Mouse (Mus musculus) megakaryocyte, embryonic 14.5 days (primary cell): Measurements from ENCODE around the gene Zfp358. TPM values are rescaled to one million over a fixed set of nuclear protein-coding genes. Genes with fewer than 3 reads are reported as not detected.
A peak's percentile ranks its signal among the peaks of the same experiment; 100 is the strongest.

Experiments
- H3K27me3 ChIP-seq: replicated peaks from 2 replicates; pipeline ENCODE3; 2012; ENCODE audit warnings: inconsistent platforms
- H3K36me3 ChIP-seq: replicated peaks from 2 replicates; pipeline ENCODE3; 2012; ENCODE audit warnings: low read length, inconsistent platforms, mixed read lengths
- H3K4me1 ChIP-seq: 2 replicates; pipeline ENCODE4 v1.6.1; 2012; ENCODE audit warnings: inconsistent platforms
- H3K4me3 ChIP-seq: replicated peaks from 2 replicates; pipeline ENCODE3; 2012; ENCODE audit warnings: moderate library complexity, mild to moderate bottlenecking, inconsistent platforms
- H3K9me3 ChIP-seq: 2 replicates; pipeline ENCODE4 v1.6.1; 2012; ENCODE audit warnings: inconsistent platforms
- FLI1 ChIP-seq: IDR thresholded peaks from 2 replicates; pipeline ENCODE4 v1.6.1; 2012; ENCODE audit warnings: low read length, inconsistent platforms, mixed read lengths
- GATA1 ChIP-seq: IDR thresholded peaks from 3 replicates; pipeline ENCODE4 v1.6.1; 2012; ENCODE audit warnings: mixed read lengths, low read length, inconsistent platforms, borderline replicate concordance
- polyA plus RNA-seq: library from polyadenylated mRNA; stranded (reverse); fragments of >175 nt; gene quantifications from 2 replicates; pipeline ENCODE4 v1.2.3, GENCODE M21; 2012; ENCODE audit warnings: low replicate concordance; ENCODE audit not compliant: insufficient read depth

Gene Zfp358
- 19.3 and 36.7 TPM in 2 replicates for polyA plus RNA-seq

DNA sequence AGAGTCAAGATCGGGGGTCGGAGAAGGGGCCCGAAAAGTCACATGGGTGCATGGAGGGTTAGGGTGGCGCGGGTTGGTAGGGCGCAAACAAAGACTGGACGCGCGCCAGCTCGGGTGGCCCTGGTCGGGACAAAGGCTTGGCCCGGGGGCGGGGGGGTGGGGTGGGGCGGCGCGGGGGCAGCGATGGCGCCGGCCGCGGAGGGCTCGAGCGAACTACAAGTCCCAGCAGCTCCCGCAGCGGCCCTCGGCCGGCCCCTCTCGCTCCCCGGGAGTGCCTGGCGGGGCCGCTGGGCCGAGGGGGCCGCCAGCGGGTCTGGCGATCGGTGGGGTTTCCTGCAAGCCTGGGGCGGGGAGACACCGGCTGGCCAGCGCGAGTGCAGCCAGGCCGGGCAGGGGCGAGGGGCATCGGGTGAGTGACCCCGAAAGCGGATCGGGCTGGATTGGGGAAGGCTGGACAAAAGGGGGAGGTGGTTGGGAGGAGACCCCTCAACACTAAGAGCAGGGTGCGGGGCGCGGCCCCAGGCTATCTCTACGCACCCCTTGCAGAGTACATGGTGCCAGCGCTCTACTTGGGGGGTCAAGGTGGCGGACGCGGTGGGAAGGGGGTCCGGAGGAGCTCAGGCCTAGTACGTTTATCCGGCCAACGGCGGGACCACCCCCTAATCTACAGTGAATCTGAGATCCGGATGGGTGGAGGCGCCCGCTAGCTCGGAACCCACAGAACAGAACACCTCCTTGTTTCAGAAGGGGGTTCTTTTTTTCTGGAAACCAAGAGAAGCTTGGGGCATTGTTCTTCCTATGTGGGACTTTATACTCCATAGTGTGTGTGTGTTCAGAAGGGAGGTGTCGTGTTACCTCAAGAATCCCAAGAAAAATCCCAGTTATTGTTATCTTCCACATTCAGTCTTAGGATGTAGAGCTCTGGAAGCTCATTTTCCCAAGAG, at the start of gene Zfp358:
Gene Zfp358 (plus strand): TSS at position 238 of the 944 bp plus-strand sequence.
- Histone ChIP-seq H3K9me3 (peaks cover 7% of the 10 kb centered on the region), H3K36me3 (peaks cover 29% of the 10 kb centered on the region), H3K4me1 (peaks cover 26% of the 10 kb centered on the region), H3K27me3 (no peaks in the 10 kb centered on the region), H3K4me3 (peak within 1 kb of the TSS; percentile 98)
- TF ChIP-seq GATA1 (no peak), FLI1 (no peak)

GRCm38 (mm10) chr8:3449226-3449625, 43.7 kb upstream of the Zfp358 start:
- Histone ChIP-seq H3K36me3 (peaks cover 96% of the 10 kb centered on the region), H3K27me3 (no peaks in the 10 kb centered on the region), H3K9me3 (no peaks in the 10 kb centered on the region), H3K4me3 (no peak overlapping the region), H3K4me1 (peaks cover 3% of the 10 kb centered on the region; the same call in 1 of the 2 replicates)
- TF ChIP-seq GATA1 (no peak), FLI1 (no peak)

DNA sequence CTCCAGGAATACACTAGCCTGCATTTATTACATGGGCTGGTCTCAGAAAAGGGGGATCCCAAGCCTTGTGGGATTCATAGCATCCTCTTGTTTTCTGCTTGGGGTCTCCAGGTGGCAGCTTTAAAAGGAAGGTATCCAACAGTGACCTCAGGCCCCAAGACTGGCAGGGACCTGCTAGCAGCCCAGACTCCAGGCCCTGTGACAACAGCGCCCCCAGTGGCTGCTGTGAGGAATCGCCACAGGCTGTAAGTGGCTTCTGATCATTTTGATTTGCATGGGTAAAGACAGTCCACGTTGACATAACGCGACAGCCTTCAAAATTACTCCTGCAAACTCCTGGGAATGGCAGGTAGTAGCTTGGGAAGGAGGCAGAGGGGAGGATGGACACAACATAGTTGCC, 42.3 kb upstream of the Zfp358 start:
- Histone ChIP-seq H3K4me1 (peaks cover 3% of the 10 kb centered on the region; the same call in 1 of the 2 replicates), H3K4me3 (no peak overlapping the region), H3K36me3 (peaks cover 99% of the 10 kb centered on the region), H3K9me3 (no peaks in the 10 kb centered on the region), H3K27me3 (no peaks in the 10 kb centered on the region)
- no peak for TF ChIP-seq GATA1

DNA sequence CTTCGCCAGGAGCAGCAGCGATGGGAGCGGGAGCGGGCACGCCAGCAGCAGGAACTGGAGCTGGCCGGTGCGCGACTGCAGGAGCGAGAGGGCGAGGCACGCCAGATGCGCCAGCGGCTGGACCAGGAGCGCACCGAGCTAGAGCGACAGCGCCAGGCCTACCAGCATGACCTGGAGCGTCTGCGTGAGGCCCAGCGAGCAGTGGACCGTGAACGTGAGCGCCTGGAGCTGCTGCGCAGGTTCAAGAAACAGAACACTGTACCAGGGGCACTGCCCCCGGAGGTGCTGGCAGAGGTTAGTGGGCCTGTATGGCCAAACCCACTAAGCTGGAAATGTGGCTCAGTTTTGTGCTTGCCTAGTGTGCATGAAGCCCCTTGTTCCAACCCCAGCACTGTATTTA, 40.9 kb upstream of the Zfp358 start:
- TF ChIP-seq FLI1 (no peak), GATA1 (no peak)
- Histone ChIP-seq H3K36me3 (peaks cover 100% of the 10 kb centered on the region), H3K9me3 (no peaks in the 10 kb centered on the region), H3K4me1 (peaks cover 3% of the 10 kb centered on the region; the same call in 1 of the 2 replicates), H3K4me3 (no peak overlapping the region), H3K27me3 (no peaks in the 10 kb centered on the region)

DNA sequence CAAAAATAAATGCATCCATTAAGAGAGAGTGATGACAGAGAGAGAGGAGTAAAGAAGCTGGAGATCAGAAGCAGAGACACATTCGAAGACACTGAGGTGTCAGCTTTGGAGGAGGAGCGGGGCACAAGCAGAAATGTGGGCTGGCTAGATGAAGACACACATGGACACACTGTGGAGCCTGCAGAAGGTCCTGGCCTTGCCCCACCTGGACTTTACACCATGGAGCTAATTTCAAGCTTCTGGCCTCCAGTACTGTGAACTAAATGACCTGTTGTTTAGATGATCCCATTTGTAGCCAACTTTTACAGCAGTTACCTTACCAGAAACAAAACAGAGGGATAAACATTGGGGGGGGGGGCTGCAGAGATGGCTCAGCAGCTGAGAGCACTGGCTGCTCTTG, 29.7 kb upstream of the Zfp358 start:
- Histone ChIP-seq H3K4me1 (peaks cover 58% of the 10 kb centered on the region), H3K4me3 (no peak overlapping the region), H3K36me3 (peaks cover 56% of the 10 kb centered on the region), H3K27me3 (no peaks in the 10 kb centered on the region), H3K9me3 (no peaks in the 10 kb centered on the region)
- no peak for TF ChIP-seq FLI1

DNA sequence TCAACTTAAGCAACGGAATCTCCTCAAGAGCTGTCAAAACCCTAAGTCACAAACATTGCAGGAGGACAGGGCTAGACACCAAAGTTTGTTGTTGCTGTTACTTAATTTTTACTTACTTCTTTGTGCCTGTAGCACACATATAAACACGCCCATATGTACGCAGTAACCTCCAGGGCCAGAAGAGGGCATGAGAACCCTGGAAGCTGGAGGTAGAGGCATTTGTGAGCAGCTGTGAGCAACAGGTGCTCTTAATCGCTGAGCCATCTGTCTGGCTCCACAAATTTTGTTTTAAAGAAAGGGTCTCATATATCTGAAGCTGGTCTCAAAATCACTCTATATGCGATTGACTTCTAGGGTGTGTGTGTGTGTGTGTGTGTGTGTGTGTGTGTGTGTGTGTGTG, 28.6 kb upstream of the Zfp358 start:
- H3K36me3 ChIP-seq: peaks cover 46% of the 10 kb centered on the region
- H3K4me3 ChIP-seq: no peak overlapping the region
- H3K4me1 ChIP-seq: peaks cover 52% of the 10 kb centered on the region
- no peaks in the 10 kb centered on the region for H3K9me3 ChIP-seq
- TF ChIP-seq FLI1: no peak
- TF ChIP-seq GATA1: no peak
- H3K27me3 ChIP-seq: no peaks in the 10 kb centered on the region

DNA sequence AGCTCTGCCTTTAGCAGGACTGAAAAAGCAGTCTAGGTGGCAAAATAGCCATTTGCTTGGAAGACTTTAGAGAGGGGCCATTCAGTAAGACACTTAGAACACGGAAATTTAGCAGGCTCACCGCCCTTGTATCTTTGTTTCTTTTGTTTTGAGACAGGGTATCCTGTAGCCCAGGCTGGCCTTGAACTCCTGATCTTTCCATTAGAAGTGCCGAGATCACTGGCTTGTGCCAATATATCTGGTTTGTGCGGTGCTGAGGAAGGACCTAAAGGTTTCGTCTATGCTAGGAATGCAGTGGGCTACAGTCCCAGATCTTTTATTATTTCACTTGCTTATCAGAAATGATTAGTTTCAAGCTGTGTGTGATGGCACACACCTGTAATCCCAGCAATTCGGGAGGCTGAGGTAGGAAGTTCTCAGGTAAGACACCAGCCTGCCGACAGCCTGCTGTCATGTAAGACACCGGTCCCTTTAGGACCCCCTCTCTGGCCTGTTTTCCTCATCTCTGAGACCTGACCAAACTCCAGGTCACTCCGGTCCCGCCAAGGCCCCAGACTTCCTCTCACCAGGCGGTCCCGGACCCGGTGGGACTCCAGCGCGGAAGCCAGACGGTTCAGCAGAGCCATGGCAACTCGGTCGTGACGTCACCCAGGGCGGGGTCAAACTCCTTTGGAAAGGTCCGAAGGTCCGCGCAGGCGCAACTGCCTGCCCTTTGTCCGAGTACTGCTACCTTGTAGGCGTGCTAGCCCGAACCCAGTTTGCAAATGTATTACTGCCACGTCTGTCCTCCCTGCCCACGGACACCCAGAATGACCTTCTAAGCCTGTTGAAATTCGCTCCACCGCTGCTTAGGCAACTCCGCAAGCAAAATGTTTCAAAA, 25.7 kb upstream of the Zfp358 start, which contains the start of gene Pex11g:
Gene Pex11g (minus strand): TSS at position 675 of the 880 bp plus-strand sequence.
- H3K4me3 ChIP-seq: peak within 1 kb of the TSS; percentile 95
- H3K27me3 ChIP-seq: peaks cover 4% of the 10 kb centered on the region
- TF ChIP-seq FLI1 (no peak), GATA1 (no peak)
- H3K9me3 ChIP-seq: no peaks in the 10 kb centered on the region
- peaks cover 25% of the 10 kb centered on the region for H3K36me3 ChIP-seq
- H3K4me1 ChIP-seq: peaks cover 27% of the 10 kb centered on the region

DNA sequence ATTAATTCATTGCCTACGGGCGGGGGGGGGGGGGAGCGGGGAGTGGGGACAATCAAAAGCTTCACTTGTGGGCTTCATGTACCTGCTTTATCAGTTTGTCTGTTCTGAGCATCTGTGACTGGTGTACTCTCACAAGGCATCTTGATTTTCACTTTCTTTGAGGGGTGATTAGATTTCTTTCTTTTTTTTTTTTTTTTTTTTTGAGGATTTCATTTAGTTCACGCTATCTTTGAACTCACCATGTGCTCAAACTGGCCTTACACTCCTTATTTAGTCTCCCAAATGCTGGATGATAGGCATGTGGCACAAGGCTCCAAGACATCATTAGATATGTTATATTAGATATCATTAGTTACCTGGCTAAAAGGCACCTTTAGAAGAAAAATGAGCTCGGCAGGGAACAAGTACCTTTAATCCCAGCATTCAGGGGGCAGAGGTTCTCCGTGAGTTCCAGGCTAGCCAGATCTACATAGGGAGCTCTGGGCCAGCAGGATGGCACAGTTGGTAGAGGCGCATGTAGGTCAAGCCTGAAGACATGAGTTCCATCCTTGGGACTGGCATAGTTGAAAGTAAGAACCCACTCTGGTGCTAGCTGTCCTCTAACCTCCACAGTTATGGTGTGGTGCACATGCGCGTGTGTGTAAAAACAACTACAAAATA, 24.9 kb upstream of the Zfp358 start:
- Histone ChIP-seq H3K4me1 (peaks cover 27% of the 10 kb centered on the region), H3K9me3 (no peaks in the 10 kb centered on the region), H3K27me3 (peaks cover 4% of the 10 kb centered on the region), H3K4me3 (peak overlapping the region; percentile 95), H3K36me3 (peaks cover 19% of the 10 kb centered on the region)
- TF ChIP-seq FLI1 (no peak), GATA1 (no peak)

DNA sequence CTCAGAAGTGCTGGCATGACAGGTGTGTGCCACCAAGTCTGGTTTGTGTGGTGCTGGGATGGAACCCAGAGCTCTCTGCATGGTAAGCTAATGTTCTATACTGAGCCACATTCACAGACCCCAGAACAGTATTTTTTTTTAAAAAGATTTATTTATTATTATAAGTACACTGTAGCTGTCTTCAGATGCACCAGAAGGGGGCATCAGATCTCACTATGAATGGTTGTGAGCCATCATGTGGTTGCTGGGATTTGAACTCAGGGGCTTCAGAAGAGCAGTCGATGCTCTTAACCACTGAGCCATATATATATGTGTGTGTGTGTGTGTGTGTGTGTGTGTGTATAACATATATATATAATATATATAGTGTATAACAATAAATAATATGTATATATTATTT, 24.1 kb upstream of the Zfp358 start:
- no peak for TF ChIP-seq FLI1
- TF ChIP-seq GATA1: no peak
- H3K36me3 ChIP-seq: peaks cover 11% of the 10 kb centered on the region
- H3K9me3 ChIP-seq: no peaks in the 10 kb centered on the region
- no peak overlapping the region for H3K4me3 ChIP-seq
- H3K4me1 ChIP-seq: peaks cover 27% of the 10 kb centered on the region
- H3K27me3 ChIP-seq: peaks cover 4% of the 10 kb centered on the region
